Mouse (Mus musculus) layer of hippocampus, postnatal 14 days (tissue): ENCODE data around the gene Rhoq. TPM values are rescaled to one million over a fixed set of nuclear protein-coding genes. Genes with fewer than 3 reads are reported as not detected.
A peak's percentile ranks its signal among the peaks of the same experiment; 100 is the strongest.

Experiments used
- DNase-seq, 2 experiments: peaks; one replicate each; pipeline ENCODE4 v3.0.0; 2021 to 2022; ENCODE audit warnings: low spot score in 2 of 2, mixed read lengths in 1 of 2
- total RNA-seq, 2 experiments: library from RNA; stranded (reverse); gene quantifications; 2 replicates each; pipeline ENCODE4 v1.2.3; 2021

Gene Rhoq
- total RNA-seq, 2 experiments from 2014 or later: 32.1 to 33.5 TPM

DNA sequence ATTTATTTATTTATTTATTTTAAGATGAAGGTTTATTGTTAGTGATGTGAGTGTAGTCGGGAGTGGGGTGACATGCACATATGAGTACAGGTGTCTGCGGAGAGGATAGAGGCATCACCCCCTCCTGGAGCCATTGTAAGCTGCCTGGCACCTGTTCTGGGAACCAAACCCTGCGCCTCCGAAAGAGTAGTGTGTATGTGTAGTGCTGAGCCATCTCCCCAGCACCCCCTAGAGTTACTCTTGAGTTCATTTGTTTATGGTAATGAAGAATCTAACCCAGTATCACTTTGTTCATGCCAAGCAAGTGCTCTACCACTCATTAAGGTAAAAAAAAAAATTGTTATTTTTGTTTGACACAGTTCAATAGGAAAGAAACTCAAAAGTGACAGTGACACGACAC is 25.3 kb downstream of the Rhoq start:
- DNase-seq: no peak

DNA sequence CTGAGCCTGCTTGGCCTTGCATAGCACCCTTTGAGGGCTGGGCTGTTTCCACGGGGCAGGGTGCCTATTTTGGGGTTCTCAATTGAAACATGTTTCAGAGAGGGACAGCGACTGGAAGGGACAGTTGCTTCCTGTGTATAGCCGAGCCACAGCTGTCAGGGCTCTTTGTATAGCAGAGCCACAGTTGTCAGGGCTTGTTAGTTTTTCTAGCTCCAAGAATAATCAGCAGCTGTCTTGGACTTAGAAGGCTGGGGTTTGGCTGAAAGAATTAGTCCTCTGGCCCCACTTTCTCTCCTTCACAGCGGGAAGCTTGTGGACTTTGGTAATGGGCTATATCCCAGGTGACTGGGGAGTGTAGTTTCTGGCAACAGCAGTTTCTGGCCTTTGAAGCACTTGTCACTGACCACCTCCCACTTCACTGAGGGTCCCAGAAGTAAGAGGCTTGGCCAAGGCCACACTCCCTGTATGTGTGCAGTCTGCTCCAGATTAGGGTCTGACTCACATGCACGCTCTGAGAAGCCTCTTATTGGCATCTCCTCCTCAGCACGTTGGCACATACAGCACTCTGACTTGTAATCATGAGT is 25.8 kb downstream of the Rhoq start:
- DNase-seq: no peak

DNA sequence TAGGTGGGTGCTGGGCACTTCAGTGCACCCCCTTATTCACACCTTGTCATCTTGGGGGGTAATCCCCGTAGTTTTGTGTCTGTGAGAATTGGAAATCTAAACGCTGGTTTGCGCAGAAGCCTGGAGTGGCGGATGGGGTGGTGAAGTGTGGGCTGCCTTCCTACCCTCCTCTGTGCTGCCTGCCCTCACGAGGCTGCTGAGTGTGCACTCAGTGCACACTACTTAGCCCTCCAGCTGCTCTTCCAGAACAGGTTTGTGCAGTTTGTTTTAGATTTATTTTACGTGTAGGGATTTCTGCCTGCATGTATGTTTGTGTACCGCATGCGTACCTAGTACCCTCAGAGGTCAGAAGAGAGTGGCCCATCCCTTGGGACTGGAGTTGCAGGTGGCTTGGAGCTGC is 28.4 kb downstream of the Rhoq start:
- DNase-seq: no peak

DNA sequence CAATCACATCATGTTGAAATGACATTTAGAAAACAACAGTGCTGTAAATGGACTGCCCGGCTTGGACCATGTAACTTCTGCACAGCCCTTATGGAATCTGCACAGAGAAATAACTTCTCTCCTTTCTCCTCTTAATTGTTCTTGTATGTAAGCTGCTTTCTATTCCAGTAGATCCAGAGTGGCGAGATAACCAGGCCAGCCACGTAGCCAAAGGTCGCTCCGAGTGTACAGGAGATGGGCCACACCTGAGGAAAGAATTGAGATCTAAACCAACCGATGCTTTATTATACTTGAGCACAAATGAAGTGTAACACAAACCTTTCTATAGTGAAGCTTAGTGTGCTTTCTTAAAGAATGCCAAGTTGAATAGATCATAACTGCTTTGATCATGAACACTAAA is 34.4 kb downstream of the Rhoq start:
- DNase-seq: no peak

DNA sequence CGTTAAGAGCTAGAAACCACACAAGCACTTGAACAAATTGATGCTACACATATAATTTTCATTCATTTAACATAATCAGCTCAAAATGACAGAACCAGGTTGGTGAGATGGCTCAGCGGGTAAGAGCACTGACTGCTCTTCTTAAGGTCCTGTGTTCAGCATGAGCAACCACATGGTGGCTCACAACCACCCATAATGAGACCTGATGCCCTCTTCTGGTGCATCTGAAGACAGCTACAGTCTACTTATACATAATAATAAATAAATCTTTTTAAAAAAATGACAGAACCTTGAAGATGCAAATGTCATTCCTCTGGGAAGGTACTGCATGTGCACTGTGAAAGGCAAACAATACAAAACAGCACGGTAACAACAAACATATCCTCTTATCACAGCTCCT is 46.1 kb downstream of the Rhoq start:
- DNase-seq: no peak

DNA sequence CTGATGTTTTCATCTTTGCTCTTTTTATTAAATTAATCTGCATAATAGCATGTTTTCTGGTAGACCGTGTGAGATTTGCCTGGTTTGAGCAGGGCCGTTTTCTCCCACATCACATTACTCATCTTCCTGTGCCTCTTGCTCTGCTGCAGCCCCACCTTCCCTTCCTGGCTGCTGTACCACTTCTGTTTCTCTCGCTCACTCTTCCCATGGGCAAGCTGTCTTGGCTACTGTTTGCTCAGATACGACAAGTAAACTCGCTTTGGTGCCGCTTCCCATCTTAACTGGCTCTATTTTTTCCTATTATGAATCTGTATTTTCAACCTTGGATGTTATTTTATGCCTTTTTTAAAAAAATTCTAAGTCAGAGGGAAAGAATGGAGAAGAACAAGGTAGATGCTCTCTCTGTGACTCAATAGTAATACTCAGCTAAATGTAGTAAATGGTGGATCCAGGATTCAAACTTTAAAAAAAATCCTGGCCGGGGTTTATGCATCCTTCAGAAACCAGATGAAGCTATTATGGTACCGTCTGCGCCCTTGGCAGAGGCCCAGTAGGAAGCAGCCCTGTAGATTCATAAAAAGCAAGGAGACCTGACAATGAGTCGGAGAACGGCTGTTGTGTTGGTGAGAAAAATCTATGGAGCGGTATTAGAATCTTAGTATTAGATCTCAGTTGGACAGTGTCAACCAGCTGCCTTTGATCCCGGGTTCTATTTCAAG is 48.6 kb downstream of the Rhoq start:
- peak; percentile 67 to 79 for DNase-seq

DNA sequence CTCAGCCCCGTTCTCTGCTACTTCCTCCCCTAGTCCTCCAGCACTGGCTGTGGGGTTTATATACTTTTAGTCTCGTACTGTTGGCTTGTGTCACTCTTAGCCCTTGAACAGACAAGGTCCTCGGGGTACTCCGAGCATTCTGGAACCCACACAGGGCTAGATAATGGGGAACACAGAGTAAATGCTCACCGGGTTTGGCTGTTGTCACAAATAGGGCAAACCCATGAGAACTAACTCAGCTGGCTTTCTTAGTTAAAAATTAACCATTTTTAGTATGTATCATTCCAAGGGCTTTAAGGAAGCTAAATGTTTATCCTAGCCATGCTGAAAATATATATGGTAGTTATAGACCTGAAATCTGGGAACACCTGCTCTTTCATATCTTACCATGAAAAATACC is 56.8 kb downstream of the Rhoq start:
- DNase-seq: no peak

DNA sequence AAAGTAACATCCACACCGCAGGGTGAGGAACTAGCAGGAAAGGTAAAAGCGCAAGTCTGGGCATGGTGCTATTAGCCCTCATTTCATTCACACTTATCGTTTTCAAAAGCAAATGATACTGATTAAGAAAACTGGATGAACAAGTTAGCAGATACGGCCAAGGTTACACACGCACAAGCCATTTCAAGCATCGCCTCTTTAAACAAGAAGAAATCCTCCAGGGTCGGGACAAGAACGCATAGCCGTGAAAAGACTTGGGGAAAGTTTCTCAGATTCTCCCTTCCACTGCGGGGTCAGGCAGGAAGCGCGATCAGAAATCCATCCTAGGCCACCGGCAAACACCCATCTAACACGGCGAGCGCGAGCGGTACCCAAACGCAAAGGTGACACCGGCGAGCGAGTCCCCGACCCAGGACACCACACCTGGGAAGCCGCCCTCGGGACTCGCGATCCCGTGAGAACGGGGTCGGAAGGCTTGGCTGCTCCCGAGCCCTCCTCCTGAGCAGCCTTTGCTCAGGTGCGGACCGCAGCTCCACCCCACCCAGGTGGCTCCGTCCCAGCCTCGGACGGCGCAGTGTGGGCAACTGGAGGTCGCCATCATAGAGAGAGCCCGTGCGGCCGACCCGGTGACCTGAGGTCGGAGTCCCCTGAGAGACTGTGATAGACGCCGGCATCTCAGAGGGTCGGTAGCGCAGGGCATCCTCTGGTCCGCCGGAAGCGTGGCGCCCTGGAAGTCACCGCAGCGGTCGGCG is 61.8 kb downstream of the Rhoq start:
- DNase-seq: no peak

DNA sequence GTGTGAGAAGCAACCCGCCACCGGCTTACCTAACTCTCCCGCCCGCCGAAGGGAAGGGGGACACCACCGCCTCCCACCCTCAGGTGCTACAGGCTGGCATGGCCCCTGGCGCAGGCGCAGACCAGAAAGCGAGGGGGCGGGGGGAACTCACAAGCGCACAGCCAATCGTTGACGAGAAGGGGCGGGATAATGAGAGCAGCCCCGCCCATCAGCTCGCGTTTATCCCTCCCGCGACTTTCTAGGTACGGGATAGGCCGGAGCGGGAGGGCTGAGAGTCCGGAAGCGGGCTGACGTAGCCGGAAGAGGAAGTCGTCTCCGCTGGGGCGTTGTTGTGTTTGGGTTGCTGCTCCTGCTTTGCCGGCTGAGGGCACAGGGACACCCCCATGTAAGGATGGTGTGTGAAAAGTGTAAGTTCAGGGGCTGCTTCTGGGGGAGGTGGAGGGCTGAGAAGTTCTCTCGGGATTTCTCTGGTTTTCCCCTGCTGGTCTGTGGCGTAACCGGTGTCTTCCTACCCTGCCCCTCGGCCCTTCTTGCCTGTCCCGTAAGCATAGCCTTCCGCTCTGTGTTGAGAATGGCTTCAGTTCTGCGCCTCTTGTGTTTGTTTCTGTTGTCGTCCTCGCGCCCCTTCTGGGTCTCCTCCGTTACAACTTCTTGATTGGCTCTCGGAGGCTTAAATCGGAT is 62.5 kb downstream of the Rhoq start, which contains the start of the genes Pigf and Cript:
Gene Pigf, minus strand, starts transcription at position 138 of the 681 bp plus-strand sequence.
Gene Cript, plus strand, starts transcription at position 282 of the 681 bp plus-strand sequence.
- peak; percentile 94 to 98 for DNase-seq

DNA sequence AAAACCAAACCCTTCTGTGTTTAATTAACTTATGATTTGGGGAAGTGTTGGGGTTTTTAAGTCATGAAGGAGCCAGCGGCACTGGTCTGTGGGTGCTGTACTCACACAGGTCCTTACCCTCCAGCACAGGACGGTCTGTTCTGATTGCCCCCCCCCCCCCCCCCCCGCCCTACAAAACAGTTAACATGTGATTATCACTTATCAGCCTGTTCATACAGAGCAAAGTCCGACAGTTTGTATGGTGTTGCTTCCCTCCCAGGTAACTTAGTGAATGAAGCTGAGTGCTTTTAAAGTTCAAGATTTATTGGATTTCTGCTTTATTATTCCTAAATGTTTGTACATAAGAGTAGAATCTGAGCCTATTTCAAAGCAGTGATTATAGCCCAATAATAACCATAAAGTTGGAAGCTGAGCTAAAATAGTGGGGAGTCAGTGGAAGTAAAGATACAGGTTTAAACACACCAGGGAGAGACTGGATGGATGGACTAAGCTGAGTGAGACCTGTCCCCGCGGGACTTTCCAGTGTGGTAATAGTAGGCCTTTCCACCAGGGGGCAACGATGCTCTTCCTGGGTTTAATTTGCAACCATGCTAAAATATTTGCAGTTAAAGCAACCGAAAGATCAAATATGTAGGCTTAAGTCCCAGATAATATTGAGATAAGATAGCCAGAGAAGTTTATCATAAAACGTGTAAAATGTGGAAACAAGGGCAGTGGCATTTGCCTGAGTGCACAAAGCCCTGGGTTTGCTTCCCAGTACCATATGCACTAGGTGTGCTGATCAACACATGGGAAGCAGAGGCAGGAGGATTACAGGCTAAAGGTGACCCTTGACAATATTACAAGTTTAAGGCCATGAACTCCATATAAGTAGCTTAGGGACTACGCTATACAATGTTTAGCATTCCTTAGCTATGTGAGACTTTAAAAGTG is 73.5 kb downstream of the Rhoq start:
- no peak for DNase-seq

DNA sequence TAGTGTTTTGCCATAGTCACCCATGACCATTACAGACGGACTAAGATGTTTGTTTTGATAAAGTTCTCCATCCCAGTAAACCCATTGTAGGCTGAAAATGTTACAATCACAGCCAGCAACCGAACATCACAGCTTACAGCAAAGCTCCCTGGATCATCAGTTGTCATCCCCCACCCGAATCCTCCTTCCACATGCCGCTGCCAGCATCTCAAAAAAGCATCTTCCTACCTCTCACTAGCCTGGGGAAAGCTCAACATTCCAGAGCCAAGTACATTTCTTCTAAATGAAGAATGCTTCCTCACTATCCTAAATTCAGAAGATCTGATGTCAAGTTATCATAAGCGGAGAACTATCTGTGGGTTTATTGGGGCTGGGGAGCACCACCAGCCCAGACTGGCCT is 75.6 kb downstream of the Rhoq start:
- no peak for DNase-seq

DNA sequence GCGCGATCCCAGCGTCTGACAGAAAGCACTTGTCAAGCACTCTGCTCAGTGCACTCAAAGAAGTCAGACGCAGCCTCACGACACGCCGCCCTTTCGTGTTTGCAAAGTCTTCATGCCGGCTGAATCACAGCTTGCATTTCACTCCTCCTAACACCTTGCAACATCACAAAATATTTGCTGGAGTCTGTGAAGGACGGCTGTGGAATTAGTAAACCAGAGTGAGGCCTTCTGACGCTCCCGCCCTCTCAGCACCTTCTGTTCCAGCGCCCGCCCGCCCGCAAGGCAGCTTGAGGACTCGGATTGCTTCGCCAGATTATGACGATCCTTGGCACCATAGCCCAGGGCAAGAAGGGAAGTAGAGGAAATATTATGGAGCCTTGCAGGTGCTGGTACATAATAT is 78.9 kb downstream of the Rhoq start:
- DNase-seq: peak; percentile 39 to 48

DNA sequence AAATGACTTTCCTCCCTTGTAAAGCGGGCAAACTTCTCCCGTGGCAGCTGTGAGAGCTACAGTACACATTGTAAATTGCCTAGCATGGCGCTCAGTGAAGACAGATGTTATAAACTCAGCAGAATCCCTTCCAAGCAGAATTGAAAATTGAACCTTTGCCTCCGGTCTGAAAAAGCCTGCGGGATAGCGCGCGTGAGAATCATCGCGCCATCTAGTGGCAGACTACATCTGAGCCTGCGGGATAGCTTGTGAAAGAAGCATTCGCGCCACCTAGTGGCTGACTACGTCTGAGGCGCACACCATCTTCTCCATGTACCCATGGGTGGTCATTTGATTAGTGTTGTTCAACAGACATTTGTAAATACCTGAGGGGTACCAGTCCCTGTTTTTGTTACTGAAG is 81.5 kb downstream of the Rhoq start:
- peak; percentile 84 to 93 for DNase-seq

DNA sequence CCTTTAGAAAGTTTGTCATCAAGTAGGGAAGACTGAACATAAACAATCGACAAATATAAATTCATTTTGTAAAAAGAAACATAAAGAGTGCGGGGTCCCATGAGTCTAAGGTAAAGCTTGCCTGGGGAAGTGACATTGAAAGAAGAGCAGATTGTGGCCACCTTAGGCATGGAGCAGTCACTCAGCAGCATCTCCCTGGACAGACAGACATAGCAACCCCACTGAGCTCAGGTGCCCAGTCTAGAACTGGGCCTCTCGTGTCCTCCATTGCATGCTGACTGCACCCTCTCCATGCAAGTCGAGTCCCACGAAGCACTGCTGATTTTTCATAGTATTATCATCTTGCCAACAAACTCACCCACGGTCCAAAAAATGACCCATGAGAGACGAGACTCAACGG is 81.9 kb downstream of the Rhoq start:
- DNase-seq: no peak

Other genes starting within 250 kb of the Rhoq start
- gene Epas1, start 209.4 kb upstream of the Rhoq start, total RNA-seq: 100 to 1,000 TPM; 105 to 106 TPM
- gene Tmem247, start 45.7 kb upstream of the Rhoq start, total RNA-seq: not detected
- gene Atp6v1e2, start 15.2 kb upstream of the Rhoq start, total RNA-seq: under 1 TPM in 1 of 2 experiments, not detected in 1; 0.35 TPM
- 10 to 100 TPM; 18.2 TPM for gene Pigf, start 62.3 kb downstream of the Rhoq start, total RNA-seq
- gene Cript, start 62.5 kb downstream of the Rhoq start, total RNA-seq: 10 to 100 TPM; 52.7 to 53.0 TPM
- gene Socs5, start 144.6 kb downstream of the Rhoq start, total RNA-seq: 10 to 100 TPM; 66.3 to 67.8 TPM